Mouse (Mus musculus): ENCODE results near the gene Rcn3. TPM values are rescaled to one million over a fixed set of nuclear protein-coding genes. Genes with fewer than 3 reads are reported as not detected.

Rcn3 gene
- polyA plus RNA-seq, 1 experiment from 2014 or later: 376 TPM

- no peaks in the 10 kb centered on the region for H3K27me3 ChIP-seq
- no peak overlapping the region for H3K4me3 ChIP-seq
- ATAC-seq (ENCODE audit: insufficient number of reproducible peaks, insufficient read depth, low FRiP score, low TSS enrichment, low read depth): no peak
- no peak overlapping the region for H3K9ac ChIP-seq
- 86% methylated on average over 11 of the region's 11 CpGs for WGBS
- H3K9me3 ChIP-seq: no peaks in the 10 kb centered on the region
- H3K27ac ChIP-seq: no peak overlapping the region
- H3K4me1 ChIP-seq: no peaks in the 10 kb centered on the region
- H3K36me3 ChIP-seq: peaks cover 99% of the 10 kb centered on the region
- H3K4me2 ChIP-seq: no peak overlapping the region
Measured at GRCm38 (mm10) chr7:45036702-45037101, 55.3 kb downstream of the Rcn3 start.

DNA sequence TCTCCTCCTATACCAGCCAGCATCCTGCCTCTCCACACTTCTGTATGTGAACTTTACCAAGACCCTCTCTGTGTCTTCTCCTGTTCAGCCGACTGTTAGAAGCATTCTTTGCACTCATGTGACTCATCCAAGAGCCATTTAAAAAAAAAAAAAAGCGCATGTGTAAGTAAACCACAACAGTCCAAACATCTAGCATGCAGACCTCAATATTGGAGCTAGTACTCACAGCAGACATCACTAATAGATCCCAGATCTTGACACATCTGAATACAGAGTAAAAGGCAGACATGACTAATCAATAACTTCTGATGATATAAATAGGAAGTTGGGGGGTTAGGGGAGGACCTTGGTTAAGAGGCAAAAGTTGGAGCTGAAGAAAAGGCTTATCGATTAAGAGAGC is 56.4 kb downstream of the Rcn3 start:
- no peak overlapping the region for H3K4me3 ChIP-seq
- H3K9me3 ChIP-seq: no peaks in the 10 kb centered on the region
- H3K27ac ChIP-seq: no peak overlapping the region
- no peaks in the 10 kb centered on the region for H3K4me1 ChIP-seq
- H3K4me2 ChIP-seq: no peak overlapping the region
- H3K27me3 ChIP-seq: no peaks in the 10 kb centered on the region
- no peak overlapping the region for H3K9ac ChIP-seq
- H3K36me3 ChIP-seq: peaks cover 99% of the 10 kb centered on the region
- no peak for ATAC-seq (ENCODE audit: insufficient number of reproducible peaks, insufficient read depth, low FRiP score, low TSS enrichment, low read depth)
- 75% methylated on average over 3 of the region's 3 CpGs for WGBS

DNA sequence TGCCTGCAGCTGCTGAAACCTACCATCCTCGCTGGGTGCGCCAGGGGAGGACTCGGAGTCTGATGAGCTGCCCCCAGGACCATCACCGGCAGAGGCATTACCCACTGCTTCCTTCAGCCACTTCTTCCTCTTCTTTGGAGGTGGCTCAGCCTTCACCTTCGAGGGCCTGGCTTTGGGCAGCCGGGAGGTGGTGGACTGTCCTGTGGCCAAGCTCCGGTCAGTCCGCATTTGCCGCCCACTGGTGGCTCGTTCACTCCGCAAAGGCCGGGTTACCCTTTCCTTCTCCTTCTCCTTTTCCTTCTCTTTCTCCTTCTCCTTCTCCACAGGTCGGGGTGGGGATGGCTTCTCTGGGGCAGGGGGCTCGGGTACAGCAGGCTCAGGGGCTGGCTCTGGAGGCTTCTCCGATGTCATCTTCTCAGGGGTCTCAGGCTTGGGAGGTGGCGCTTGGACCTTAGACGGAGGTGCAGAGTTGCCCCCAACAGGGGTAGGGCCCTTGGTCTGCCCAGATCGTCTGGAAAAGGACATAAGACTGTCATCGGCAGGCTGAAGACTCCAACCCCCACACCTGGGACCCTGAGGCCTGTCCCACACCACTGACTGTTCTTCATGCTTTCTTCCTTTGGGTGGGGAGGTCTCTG is 58.2 kb downstream of the Rcn3 start:
- no peaks in the 10 kb centered on the region for H3K9me3 ChIP-seq
- no peak overlapping the region for H3K9ac ChIP-seq
- no peak overlapping the region for H3K4me3 ChIP-seq
- H3K36me3 ChIP-seq: peaks cover 99% of the 10 kb centered on the region
- H3K27me3 ChIP-seq: no peaks in the 10 kb centered on the region
- no peak overlapping the region for H3K4me2 ChIP-seq
- H3K27ac ChIP-seq: no peak overlapping the region
- no peak for ATAC-seq (ENCODE audit: insufficient number of reproducible peaks, insufficient read depth, low FRiP score, low TSS enrichment, low read depth)
- 92% methylated on average over 19 of the region's 19 CpGs for WGBS
- no peaks in the 10 kb centered on the region for H3K4me1 ChIP-seq

MicroRNA genes within 50 kb of the gene (microRNA counts, 519-probe panel; counts per million panel counts)
- 2,740 counts per million, percentile 66 among the panel's probes with 10 or more counts for microRNA mmu-miR-150

Small RNA genes within 50 kb of the gene (microRNA-seq; reads per million reads assigned to microRNA genes)
- gene Mir150: 12.4 reads per million, percentile 30 among the genes with 10 or more reads in this experiment
- 12.2 reads per million, percentile 30 among the genes with 10 or more reads in this experiment for gene Mir5121

Other genes starting within 250 kb of the Rcn3 start
- gene Akt1s1, start 243.2 kb downstream of the Rcn3 start, polyA plus RNA-seq (2015; fragmentation: Nextera tagmentation; extraction: Ambion mirVana): 104 and 110 TPM in 2 replicates
- gene Tbc1d17, start 243.1 kb downstream of the Rcn3 start, polyA plus RNA-seq (2015; fragmentation: Nextera tagmentation; extraction: Ambion mirVana): 83.1 and 91.0 TPM in 2 replicates
- 30.0 and 30.7 TPM in 2 replicates for gene Pnkp, start 235.1 kb downstream of the Rcn3 start, polyA plus RNA-seq (2015; fragmentation: Nextera tagmentation; extraction: Ambion mirVana)
- 469 and 526 TPM in 2 replicates for gene Ptov1, start 222.4 kb downstream of the Rcn3 start, polyA plus RNA-seq (2015; fragmentation: Nextera tagmentation; extraction: Ambion mirVana)
- 107 and 111 TPM in 2 replicates for gene Med25, start 199.5 kb downstream of the Rcn3 start, polyA plus RNA-seq (2015; fragmentation: Nextera tagmentation; extraction: Ambion mirVana)
- 26.1 and 29.7 TPM in 2 replicates for gene Fuz, start 196.1 kb downstream of the Rcn3 start, polyA plus RNA-seq (2015; fragmentation: Nextera tagmentation; extraction: Ambion mirVana)
- gene Ap2a1, start 162.7 kb downstream of the Rcn3 start, polyA plus RNA-seq (2015; fragmentation: Nextera tagmentation; extraction: Ambion mirVana): 72.3 and 77.5 TPM in 2 replicates
- gene Tsks, start 149.0 kb downstream of the Rcn3 start, polyA plus RNA-seq (2015; fragmentation: Nextera tagmentation; extraction: Ambion mirVana): 0.25 and 0.26 TPM in 2 replicates
- gene Cpt1c, start 117.4 kb downstream of the Rcn3 start, polyA plus RNA-seq (2015; fragmentation: Nextera tagmentation; extraction: Ambion mirVana): 32.0 and 39.1 TPM in 2 replicates
- gene Prmt1, start 105.7 kb downstream of the Rcn3 start, polyA plus RNA-seq (2015; fragmentation: Nextera tagmentation; extraction: Ambion mirVana): 534 and 684 TPM in 2 replicates
- 92.0 and 99.7 TPM in 2 replicates for gene Irf3, start 94.6 kb downstream of the Rcn3 start, polyA plus RNA-seq (2015; fragmentation: Nextera tagmentation; extraction: Ambion mirVana)
- gene Bcl2l12, start 93.5 kb downstream of the Rcn3 start, polyA plus RNA-seq (2015; fragmentation: Nextera tagmentation; extraction: Ambion mirVana): 73.6 and 83.2 TPM in 2 replicates
- 38.6 and 40.2 TPM in 2 replicates for gene Scaf1, start 75.9 kb downstream of the Rcn3 start, polyA plus RNA-seq (2015; fragmentation: Nextera tagmentation; extraction: Ambion mirVana)
- gene Rras, start 74.3 kb downstream of the Rcn3 start, polyA plus RNA-seq (2015; fragmentation: Nextera tagmentation; extraction: Ambion mirVana): 19.7 and 23.3 TPM in 2 replicates
- gene Prr12, start 39.3 kb downstream of the Rcn3 start, polyA plus RNA-seq (2015; fragmentation: Nextera tagmentation; extraction: Ambion mirVana): 15.2 and 15.7 TPM in 2 replicates
- gene Nosip, start 29.8 kb downstream of the Rcn3 start, polyA plus RNA-seq (2015; fragmentation: Nextera tagmentation; extraction: Ambion mirVana): 64.7 and 66.6 TPM in 2 replicates
- 23.0 and 26.0 TPM in 2 replicates for gene Prrg2, start 29.5 kb downstream of the Rcn3 start, polyA plus RNA-seq (2015; fragmentation: Nextera tagmentation; extraction: Ambion mirVana)
- 61.6 and 65.1 TPM in 2 replicates for gene Fcgrt, start 11.6 kb upstream of the Rcn3 start, polyA plus RNA-seq (2015; fragmentation: Nextera tagmentation; extraction: Ambion mirVana)
- 1,651 and 1,760 TPM in 2 replicates for gene Rps11, start 32.2 kb upstream of the Rcn3 start, polyA plus RNA-seq (2015; fragmentation: Nextera tagmentation; extraction: Ambion mirVana)
- gene Rpl13a, start 36.5 kb upstream of the Rcn3 start, polyA plus RNA-seq (2015; fragmentation: Nextera tagmentation; extraction: Ambion mirVana): 1,453 and 1,588 TPM in 2 replicates
- 0.20 TPM in 1 of 2 replicates, not detected in the other for gene Gm45713, start 44.0 kb upstream of the Rcn3 start, polyA plus RNA-seq (2015; fragmentation: Nextera tagmentation; extraction: Ambion mirVana)
- 1.3 and 1.7 TPM in 2 replicates for gene Flt3l, start 44.2 kb upstream of the Rcn3 start, polyA plus RNA-seq (2015; fragmentation: Nextera tagmentation; extraction: Ambion mirVana)
- 78.5 and 97.7 TPM in 2 replicates for gene Pih1d1, start 62.1 kb upstream of the Rcn3 start, polyA plus RNA-seq (2015; fragmentation: Nextera tagmentation; extraction: Ambion mirVana)
- gene Aldh16a1, start 62.4 kb upstream of the Rcn3 start, polyA plus RNA-seq (2015; fragmentation: Nextera tagmentation; extraction: Ambion mirVana): 43.6 and 52.0 TPM in 2 replicates
- 0.18 and 0.22 TPM in 2 replicates for gene Slc17a7, start 71.7 kb upstream of the Rcn3 start, polyA plus RNA-seq (2015; fragmentation: Nextera tagmentation; extraction: Ambion mirVana)
- gene Gfy, start 87.3 kb upstream of the Rcn3 start, polyA plus RNA-seq (2015; fragmentation: Nextera tagmentation; extraction: Ambion mirVana): 1.8 and 2.6 TPM in 2 replicates
- not detected in 2 replicates for gene Pth2, start 88.8 kb upstream of the Rcn3 start, polyA plus RNA-seq (2015; fragmentation: Nextera tagmentation; extraction: Ambion mirVana)
- 0.53 and 1.2 TPM in 2 replicates for gene Ccdc155, start 112.7 kb upstream of the Rcn3 start, polyA plus RNA-seq (2015; fragmentation: Nextera tagmentation; extraction: Ambion mirVana)
- gene Dkkl1, start 119.9 kb upstream of the Rcn3 start, polyA plus RNA-seq (2015; fragmentation: Nextera tagmentation; extraction: Ambion mirVana): 2.3 and 3.0 TPM in 2 replicates
- gene Tead2, start 123.5 kb upstream of the Rcn3 start, polyA plus RNA-seq (2015; fragmentation: Nextera tagmentation; extraction: Ambion mirVana): 221 and 233 TPM in 2 replicates
- 1.6 and 2.8 TPM in 2 replicates for gene Cd37, start 146.9 kb upstream of the Rcn3 start, polyA plus RNA-seq (2015; fragmentation: Nextera tagmentation; extraction: Ambion mirVana)
- gene Slc6a16, start 148.9 kb upstream of the Rcn3 start, polyA plus RNA-seq (2015; fragmentation: Nextera tagmentation; extraction: Ambion mirVana): 0.17 and 0.29 TPM in 2 replicates
- not detected in 2 replicates for gene Slc6a21, start 185.3 kb upstream of the Rcn3 start, polyA plus RNA-seq (2015; fragmentation: Nextera tagmentation; extraction: Ambion mirVana)
- gene Trpm4, start 241.6 kb upstream of the Rcn3 start, polyA plus RNA-seq (2015; fragmentation: Nextera tagmentation; extraction: Ambion mirVana): 17.8 and 23.8 TPM in 2 replicates
- 2.2 and 2.9 TPM in 2 replicates for gene Hrc, start 243.1 kb upstream of the Rcn3 start, polyA plus RNA-seq (2015; fragmentation: Nextera tagmentation; extraction: Ambion mirVana)

All from embryonic facial prominence, embryonic 13.5 days (tissue).